Mouse (Mus musculus): ENCODE measurements around the gene Angptl7. TPM values are rescaled to one million over a fixed set of nuclear protein-coding genes. Genes with fewer than 3 reads are reported as not detected.

Gene Angptl7
- polyA plus RNA-seq, 1 experiment from 2014 or later = 1.2 TPM

GRCm38 (mm10) chr4:148530778-148531177, 30.5 kb upstream of the Angptl7 start:
- no peaks in the 10 kb centered on the region for H3K27me3 ChIP-seq (ENCODE audit: control insufficient read depth, insufficient read depth, low read length)
- H3K27ac ChIP-seq (replicated peaks) = no peak overlapping the region
- no peaks in the 10 kb centered on the region for H3K4me1 ChIP-seq (replicated peaks; ENCODE audit: control insufficient read depth, insufficient read depth)
- no peak for TF ChIP-seq EP300 (optimal IDR thresholded peaks at IDR 0.05)
- no peak for TF ChIP-seq CTCF (IDR thresholded peaks at IDR 0.05; ENCODE audit: low read depth)
- H3K9me3 ChIP-seq (ENCODE audit: control insufficient read depth, low read length) = no peaks in the 10 kb centered on the region
- H3K36me3 ChIP-seq (ENCODE audit: control insufficient read depth, insufficient read depth, low read length) = peaks cover 48% of the 10 kb centered on the region
- no peak overlapping the region for H3K9ac ChIP-seq (ENCODE audit: low read length)
- no peak overlapping the region for H3K4me2 ChIP-seq (replicated peaks; ENCODE audit: low read depth)
- WGBS = 89% methylated on average over 6 of the region's 6 CpGs
- no peak for DNase-seq (ENCODE audit: low spot score)
- no peak overlapping the region for H3K4me3 ChIP-seq (ENCODE audit: low read depth, low read length)
- no peak for ATAC-seq (ENCODE audit: low FRiP score, low TSS enrichment)

- Histone ChIP-seq H3K36me3 (ENCODE audit: control insufficient read depth, insufficient read depth, low read length) (peaks cover 51% of the 10 kb centered on the region), H3K9me3 (ENCODE audit: control insufficient read depth, low read length) (no peaks in the 10 kb centered on the region), H3K9ac (ENCODE audit: low read length) (no peak overlapping the region), H3K27ac (replicated peaks) (no peak overlapping the region), H3K4me3 (ENCODE audit: low read depth, low read length) (no peak overlapping the region), H3K4me2 (replicated peaks; ENCODE audit: low read depth) (no peak overlapping the region), H3K27me3 (ENCODE audit: control insufficient read depth, insufficient read depth, low read length) (no peaks in the 10 kb centered on the region), H3K4me1 (replicated peaks; ENCODE audit: control insufficient read depth, insufficient read depth) (no peaks in the 10 kb centered on the region)
- ATAC-seq (ENCODE audit: low FRiP score, low TSS enrichment) (no peak), DNase-seq (ENCODE audit: low spot score) (no peak)
- WGBS = 93% methylated on average over 5 of the region's 5 CpGs
- no peak for TF ChIP-seq EP300 (optimal IDR thresholded peaks at IDR 0.05)
- TF ChIP-seq CTCF (IDR thresholded peaks at IDR 0.05; ENCODE audit: low read depth) = no peak
These were observed 30.1 kb upstream of the Angptl7 start for GRCm38 (mm10) chr4:148530351-148530750.

GRCm38 (mm10) chr4:148527158-148527910, 27.1 kb upstream of the Angptl7 start:
- TF ChIP-seq CTCF (IDR thresholded peaks at IDR 0.05; ENCODE audit: low read depth) = no peak
- TF ChIP-seq EP300 (optimal IDR thresholded peaks at IDR 0.05) = no peak
- ATAC-seq (ENCODE audit: low FRiP score, low TSS enrichment) (no peak), DNase-seq (ENCODE audit: low spot score) (no peak)
- WGBS = 88% methylated on average over 10 of the region's 10 CpGs
- no peak overlapping the region for H3K4me2 ChIP-seq (replicated peaks; ENCODE audit: low read depth)
- no peak overlapping the region for H3K9ac ChIP-seq (ENCODE audit: low read length)
- no peak overlapping the region for H3K4me3 ChIP-seq (ENCODE audit: low read depth, low read length)
- no peak overlapping the region for H3K27ac ChIP-seq (replicated peaks)
- H3K36me3 ChIP-seq (ENCODE audit: control insufficient read depth, insufficient read depth, low read length) = peaks cover 42% of the 10 kb centered on the region
- H3K9me3 ChIP-seq (ENCODE audit: control insufficient read depth, low read length) = no peaks in the 10 kb centered on the region
- H3K27me3 ChIP-seq (ENCODE audit: control insufficient read depth, insufficient read depth, low read length) = no peaks in the 10 kb centered on the region
- no peaks in the 10 kb centered on the region for H3K4me1 ChIP-seq (replicated peaks; ENCODE audit: control insufficient read depth, insufficient read depth)

GRCm38 (mm10) chr4:148523538-148523937, 23.3 kb upstream of the Angptl7 start:
- 74% methylated on average over 7 of the region's 7 CpGs for WGBS
- DNase-seq (ENCODE audit: low spot score) = no peak
- H3K9me3 ChIP-seq (ENCODE audit: control insufficient read depth, low read length) = no peaks in the 10 kb centered on the region
- no peak for TF ChIP-seq CTCF (IDR thresholded peaks at IDR 0.05; ENCODE audit: low read depth)
- TF ChIP-seq EP300 (optimal IDR thresholded peaks at IDR 0.05) = no peak
- no peak overlapping the region for H3K27ac ChIP-seq (replicated peaks)
- H3K4me3 ChIP-seq (ENCODE audit: low read depth, low read length) = no peak overlapping the region
- ATAC-seq (ENCODE audit: low FRiP score, low TSS enrichment) = no peak
- H3K4me2 ChIP-seq (replicated peaks; ENCODE audit: low read depth) = no peak overlapping the region
- H3K4me1 ChIP-seq (replicated peaks; ENCODE audit: control insufficient read depth, insufficient read depth) = no peaks in the 10 kb centered on the region
- no peaks in the 10 kb centered on the region for H3K27me3 ChIP-seq (ENCODE audit: control insufficient read depth, insufficient read depth, low read length)
- no peak overlapping the region for H3K9ac ChIP-seq (ENCODE audit: low read length)
- H3K36me3 ChIP-seq (ENCODE audit: control insufficient read depth, insufficient read depth, low read length) = peaks cover 33% of the 10 kb centered on the region

GRCm38 (mm10) chr4:148518235-148518795, 18.1 kb upstream of the Angptl7 start:
- ATAC-seq (ENCODE audit: low FRiP score, low TSS enrichment) = no peak
- H3K9me3 ChIP-seq (ENCODE audit: control insufficient read depth, low read length) = no peaks in the 10 kb centered on the region
- TF ChIP-seq EP300 (optimal IDR thresholded peaks at IDR 0.05) (no peak), CTCF (IDR thresholded peaks at IDR 0.05; ENCODE audit: low read depth) (no peak)
- no peaks in the 10 kb centered on the region for H3K4me1 ChIP-seq (replicated peaks; ENCODE audit: control insufficient read depth, insufficient read depth)
- DNase-seq (ENCODE audit: low spot score) = no peak
- H3K27ac ChIP-seq (replicated peaks) = no peak overlapping the region
- H3K9ac ChIP-seq (ENCODE audit: low read length) = no peak overlapping the region
- no peak overlapping the region for H3K4me2 ChIP-seq (replicated peaks; ENCODE audit: low read depth)
- WGBS = 70% methylated on average over 5 of the region's 5 CpGs
- no peak overlapping the region for H3K4me3 ChIP-seq (ENCODE audit: low read depth, low read length)
- peaks cover 18% of the 10 kb centered on the region for H3K36me3 ChIP-seq (ENCODE audit: control insufficient read depth, insufficient read depth, low read length)
- H3K27me3 ChIP-seq (ENCODE audit: control insufficient read depth, insufficient read depth, low read length) = no peaks in the 10 kb centered on the region

GRCm38 (mm10) chr4:148517809-148518208, 17.5 kb upstream of the Angptl7 start:
- DNase-seq (ENCODE audit: low spot score) (no peak), ATAC-seq (ENCODE audit: low FRiP score, low TSS enrichment) (no peak)
- no peak overlapping the region for H3K4me3 ChIP-seq (ENCODE audit: low read depth, low read length)
- no peaks in the 10 kb centered on the region for H3K4me1 ChIP-seq (replicated peaks; ENCODE audit: control insufficient read depth, insufficient read depth)
- TF ChIP-seq EP300 (optimal IDR thresholded peaks at IDR 0.05) (no peak), CTCF (IDR thresholded peaks at IDR 0.05; ENCODE audit: low read depth) (no peak)
- H3K27me3 ChIP-seq (ENCODE audit: control insufficient read depth, insufficient read depth, low read length) = no peaks in the 10 kb centered on the region
- 73% methylated on average over 4 of the region's 4 CpGs for WGBS
- peaks cover 18% of the 10 kb centered on the region for H3K36me3 ChIP-seq (ENCODE audit: control insufficient read depth, insufficient read depth, low read length)
- H3K9me3 ChIP-seq (ENCODE audit: control insufficient read depth, low read length) = no peaks in the 10 kb centered on the region
- H3K9ac ChIP-seq (ENCODE audit: low read length) = no peak overlapping the region
- H3K27ac ChIP-seq (replicated peaks) = no peak overlapping the region
- no peak overlapping the region for H3K4me2 ChIP-seq (replicated peaks; ENCODE audit: low read depth)
